Mouse (Mus musculus): ENCODE measurements around the gene Agap1. TPM values are rescaled to one million over a fixed set of nuclear protein-coding genes. Genes with fewer than 3 reads are reported as not detected.

Agap1 gene
- polyA plus RNA-seq, 1 experiment from 2014 or later = 10.8 TPM

- ATAC-seq (replicated peaks; ENCODE audit: insufficient number of reproducible peaks, low FRiP score, low TSS enrichment) = no peak
- Histone ChIP-seq H3K4me1 (ENCODE audit: control insufficient read depth, insufficient read depth, low read length) (peaks cover 37% of the 10 kb centered on the region), H3K36me3 (ENCODE audit: control insufficient read depth, insufficient read depth, low read length) (no peaks in the 10 kb centered on the region), H3K4me3 (ENCODE audit: low read depth, low read length) (no peak overlapping the region), H3K9me3 (replicated peaks; ENCODE audit: control insufficient read depth, low read length) (no peaks in the 10 kb centered on the region), H3K27ac (ENCODE audit: low read depth, low read length) (peak overlapping the region; percentile 68; the same call in 1 of the 2 replicates), H3K9ac (ENCODE audit: low read depth, low read length) (peak overlapping the region; percentile 63), H3K4me2 (peak overlapping the region; percentile 48), H3K27me3 (ENCODE audit: control insufficient read depth, insufficient read depth, low read length) (peaks cover 13% of the 10 kb centered on the region)
- 17% methylated on average over 4 of the region's 4 CpGs for WGBS (ENCODE audit: insufficient replicate concordance)
Observed at GRCm38 (mm10) chr1:89576985-89577384, 122.4 kb downstream of the Agap1 start.

GRCm38 (mm10) chr1:89580031-89580998, 125.7 kb downstream of the Agap1 start:
- H3K9ac ChIP-seq (ENCODE audit: low read depth, low read length) = peak overlapping the region; percentile 67
- H3K27ac ChIP-seq (ENCODE audit: low read depth, low read length) = 0 out of 2 replicates have a peak overlapping the region, but pooled peaks have one; percentile 41
- no peaks in the 10 kb centered on the region for H3K9me3 ChIP-seq (replicated peaks; ENCODE audit: control insufficient read depth, low read length)
- H3K27me3 ChIP-seq (ENCODE audit: control insufficient read depth, insufficient read depth, low read length) = peaks cover 19% of the 10 kb centered on the region
- peak overlapping the region; percentile 70 for H3K4me3 ChIP-seq (ENCODE audit: low read depth, low read length)
- H3K4me2 ChIP-seq = peak overlapping the region; percentile 100
- ATAC-seq (replicated peaks; ENCODE audit: insufficient number of reproducible peaks, low FRiP score, low TSS enrichment) = peak; percentile 67
- peaks cover 28% of the 10 kb centered on the region for H3K4me1 ChIP-seq (ENCODE audit: control insufficient read depth, insufficient read depth, low read length)
- H3K36me3 ChIP-seq (ENCODE audit: control insufficient read depth, insufficient read depth, low read length) = no peaks in the 10 kb centered on the region
- under 1% methylated on average over 124 of the region's 146 CpGs for WGBS (ENCODE audit: insufficient replicate concordance)

GRCm38 (mm10) chr1:89580999-89581765, 126.6 kb downstream of the Agap1 start:
- H3K27me3 ChIP-seq (ENCODE audit: control insufficient read depth, insufficient read depth, low read length) = peaks cover 19% of the 10 kb centered on the region
- peak overlapping the region; percentile 67 for H3K9ac ChIP-seq (ENCODE audit: low read depth, low read length)
- under 1% methylated on average over 95 of the region's 95 CpGs for WGBS (ENCODE audit: insufficient replicate concordance)
- H3K9me3 ChIP-seq (replicated peaks; ENCODE audit: control insufficient read depth, low read length) = no peaks in the 10 kb centered on the region
- peak; percentile 31; the same call in 1 of the 2 replicates for ATAC-seq (replicated peaks; ENCODE audit: insufficient number of reproducible peaks, low FRiP score, low TSS enrichment)
- H3K4me3 ChIP-seq (ENCODE audit: low read depth, low read length) = peak overlapping the region; percentile 70
- no peak overlapping the region for H3K27ac ChIP-seq (ENCODE audit: low read depth, low read length)
- H3K36me3 ChIP-seq (ENCODE audit: control insufficient read depth, insufficient read depth, low read length) = no peaks in the 10 kb centered on the region
- H3K4me1 ChIP-seq (ENCODE audit: control insufficient read depth, insufficient read depth, low read length) = peaks cover 21% of the 10 kb centered on the region
- peak overlapping the region; percentile 100 for H3K4me2 ChIP-seq

GRCm38 (mm10) chr1:89581766-89582125, 127.1 kb downstream of the Agap1 start:
- Histone ChIP-seq H3K4me3 (ENCODE audit: low read depth, low read length) (peak overlapping the region; percentile 70), H3K9ac (ENCODE audit: low read depth, low read length) (0 out of 2 replicates have a peak overlapping the region, but pooled peaks have one; percentile 67), H3K9me3 (replicated peaks; ENCODE audit: control insufficient read depth, low read length) (no peaks in the 10 kb centered on the region), H3K4me1 (ENCODE audit: control insufficient read depth, insufficient read depth, low read length) (peaks cover 18% of the 10 kb centered on the region), H3K36me3 (ENCODE audit: control insufficient read depth, insufficient read depth, low read length) (no peaks in the 10 kb centered on the region), H3K27ac (ENCODE audit: low read depth, low read length) (no peak overlapping the region), H3K4me2 (peak overlapping the region; percentile 100), H3K27me3 (ENCODE audit: control insufficient read depth, insufficient read depth, low read length) (peaks cover 19% of the 10 kb centered on the region)
- no peak for ATAC-seq (replicated peaks; ENCODE audit: insufficient number of reproducible peaks, low FRiP score, low TSS enrichment)
- WGBS (ENCODE audit: insufficient replicate concordance) = 20% methylated on average over 6 of the region's 6 CpGs

GRCm38 (mm10) chr1:89583369-89583768, 128.8 kb downstream of the Agap1 start:
- Histone ChIP-seq H3K9me3 (replicated peaks; ENCODE audit: control insufficient read depth, low read length) (no peaks in the 10 kb centered on the region), H3K27ac (ENCODE audit: low read depth, low read length) (no peak overlapping the region), H3K4me1 (ENCODE audit: control insufficient read depth, insufficient read depth, low read length) (peaks cover 28% of the 10 kb centered on the region), H3K36me3 (ENCODE audit: control insufficient read depth, insufficient read depth, low read length) (no peaks in the 10 kb centered on the region), H3K9ac (ENCODE audit: low read depth, low read length) (no peak overlapping the region), H3K4me2 (no peak overlapping the region), H3K27me3 (ENCODE audit: control insufficient read depth, insufficient read depth, low read length) (peaks cover 19% of the 10 kb centered on the region), H3K4me3 (ENCODE audit: low read depth, low read length) (no peak overlapping the region)
- 70% methylated on average over 5 of the region's 5 CpGs for WGBS (ENCODE audit: insufficient replicate concordance)
- ATAC-seq (replicated peaks; ENCODE audit: insufficient number of reproducible peaks, low FRiP score, low TSS enrichment) = no peak

GRCm38 (mm10) chr1:89586991-89587683, 132.5 kb downstream of the Agap1 start:
- Histone ChIP-seq H3K9ac (ENCODE audit: low read depth, low read length) (0 out of 2 replicates have a peak overlapping the region, but pooled peaks have one; percentile 16), H3K9me3 (replicated peaks; ENCODE audit: control insufficient read depth, low read length) (0 out of 2 replicates have a peak, but pooled peaks cover 2% of the 10 kb centered on the region), H3K27ac (ENCODE audit: low read depth, low read length) (no peak overlapping the region), H3K4me2 (peak overlapping the region; percentile 43), H3K4me1 (ENCODE audit: control insufficient read depth, insufficient read depth, low read length) (peaks cover 16% of the 10 kb centered on the region), H3K27me3 (ENCODE audit: control insufficient read depth, insufficient read depth, low read length) (peaks cover 4% of the 10 kb centered on the region), H3K4me3 (ENCODE audit: low read depth, low read length) (no peak overlapping the region), H3K36me3 (ENCODE audit: control insufficient read depth, insufficient read depth, low read length) (peaks cover 2% of the 10 kb centered on the region; the same call in 1 of the 2 replicates)
- WGBS (ENCODE audit: insufficient replicate concordance) = 24% methylated on average over 14 of the region's 14 CpGs
- no peak for ATAC-seq (replicated peaks; ENCODE audit: insufficient number of reproducible peaks, low FRiP score, low TSS enrichment)

GRCm38 (mm10) chr1:89588154-89588553, 133.5 kb downstream of the Agap1 start:
- WGBS (ENCODE audit: insufficient replicate concordance) = 59% methylated on average over 4 of the region's 4 CpGs
- Histone ChIP-seq H3K4me2 (no peak overlapping the region), H3K9me3 (replicated peaks; ENCODE audit: control insufficient read depth, low read length) (0 out of 2 replicates have a peak, but pooled peaks cover 2% of the 10 kb centered on the region)

GRCm38 (mm10) chr1:89590994-89591393, 136.4 kb downstream of the Agap1 start:
- H3K27ac ChIP-seq (ENCODE audit: low read depth, low read length) = no peak overlapping the region
- ATAC-seq (replicated peaks; ENCODE audit: insufficient number of reproducible peaks, low FRiP score, low TSS enrichment) = no peak

More at GRCm38 (mm10) chr1:89588154-89588553, 133.5 kb downstream of the Agap1 start:
- no peak overlapping the region for H3K4me3 ChIP-seq (ENCODE audit: low read depth, low read length)
- H3K36me3 ChIP-seq (ENCODE audit: control insufficient read depth, insufficient read depth, low read length) = peaks cover 2% of the 10 kb centered on the region; the same call in 1 of the 2 replicates
- no peak overlapping the region for H3K27ac ChIP-seq (ENCODE audit: low read depth, low read length)
- peaks cover 18% of the 10 kb centered on the region for H3K4me1 ChIP-seq (ENCODE audit: control insufficient read depth, insufficient read depth, low read length)
- ATAC-seq (replicated peaks; ENCODE audit: insufficient number of reproducible peaks, low FRiP score, low TSS enrichment) = no peak
- H3K27me3 ChIP-seq (ENCODE audit: control insufficient read depth, insufficient read depth, low read length) = no peaks in the 10 kb centered on the region
- no peak overlapping the region for H3K9ac ChIP-seq (ENCODE audit: low read depth, low read length)

More at GRCm38 (mm10) chr1:89590994-89591393, 136.4 kb downstream of the Agap1 start:
- WGBS (ENCODE audit: insufficient replicate concordance) = 91% methylated on average over 7 of the region's 7 CpGs
- Histone ChIP-seq H3K27me3 (ENCODE audit: control insufficient read depth, insufficient read depth, low read length) (no peaks in the 10 kb centered on the region), H3K4me2 (no peak overlapping the region), H3K36me3 (ENCODE audit: control insufficient read depth, insufficient read depth, low read length) (peaks cover 2% of the 10 kb centered on the region; the same call in 1 of the 2 replicates), H3K9ac (ENCODE audit: low read depth, low read length) (no peak overlapping the region), H3K4me3 (ENCODE audit: low read depth, low read length) (no peak overlapping the region), H3K9me3 (replicated peaks; ENCODE audit: control insufficient read depth, low read length) (0 out of 2 replicates have a peak, but pooled peaks cover 2% of the 10 kb centered on the region), H3K4me1 (ENCODE audit: control insufficient read depth, insufficient read depth, low read length) (peaks cover 22% of the 10 kb centered on the region)

Measured in heart, embryonic 11.5 days (tissue).